Mouse (Mus musculus) skeletal muscle tissue, adult 2 months (tissue): ENCODE measurements around the gene Pim2.

Experiments used
- DNase-seq: peaks from one replicate; pipeline ENCODE4 v3.0.0-alpha.2; 2012; ENCODE audit warnings: low read depth, low spot score

Gene Pim2

DNA sequence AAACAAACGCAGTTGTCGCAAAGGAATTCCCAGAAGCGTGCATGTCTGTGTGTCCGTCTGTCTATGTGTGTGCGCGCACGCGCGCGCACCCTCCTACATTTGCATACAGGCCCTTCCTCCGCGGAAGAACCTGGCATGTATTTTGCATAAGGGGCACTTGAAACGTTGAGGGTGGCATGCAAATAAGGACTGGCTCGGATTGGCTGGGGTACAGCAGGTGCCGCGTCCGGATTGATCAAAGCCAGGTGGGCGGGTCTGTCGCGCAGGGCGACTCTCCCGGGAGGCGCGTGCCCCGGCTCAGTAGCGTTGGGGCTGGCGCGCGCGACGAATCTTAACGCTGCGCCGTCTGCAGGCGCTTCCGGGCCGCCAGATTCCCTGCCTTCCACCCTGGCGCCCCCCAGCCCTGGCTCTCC lies at the start of gene Pim2:
TSS of gene Pim2 (plus strand) at position 256 of the 413 bp plus-strand sequence.
- DNase-seq, result peak; percentile 71

DNA sequence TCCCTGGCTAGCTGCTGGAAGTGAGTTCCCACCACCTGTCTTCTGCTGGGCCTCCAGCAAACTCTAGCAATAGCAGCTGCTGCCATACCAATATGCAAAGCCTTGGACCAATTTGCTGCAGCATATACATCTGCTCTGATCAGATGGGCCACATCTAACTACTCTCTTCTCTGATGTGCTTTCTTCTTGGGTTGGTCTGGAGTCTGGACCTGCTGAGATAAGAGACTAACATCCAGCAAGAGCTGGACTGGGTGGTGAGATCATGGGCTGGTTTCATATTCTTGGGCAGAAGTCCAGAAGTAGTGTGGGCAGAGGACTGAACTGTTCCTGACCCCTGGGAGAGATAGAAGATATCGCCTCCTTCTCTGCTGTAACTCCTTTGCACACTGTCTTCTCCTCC lies 40.9 kb upstream of the Pim2 start:
- peak; percentile 16 for DNase-seq

DNA sequence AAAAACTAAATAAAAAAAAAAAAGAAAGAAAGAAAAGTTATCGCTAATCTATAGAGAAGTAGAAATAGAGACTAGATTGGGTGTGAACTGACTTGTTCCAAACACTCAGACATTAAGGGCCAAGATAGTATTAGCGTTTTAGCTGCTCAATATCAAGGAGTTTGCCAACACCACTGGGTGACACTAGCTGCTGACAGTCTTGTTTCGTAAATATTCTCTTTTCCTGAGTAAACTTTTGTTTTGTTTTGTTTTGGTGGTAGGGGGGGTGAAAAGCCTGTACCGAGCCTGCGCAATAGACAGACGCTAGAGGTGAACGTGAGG lies 37.3 kb upstream of the Pim2 start:
- DNase-seq, result no peak

DNA sequence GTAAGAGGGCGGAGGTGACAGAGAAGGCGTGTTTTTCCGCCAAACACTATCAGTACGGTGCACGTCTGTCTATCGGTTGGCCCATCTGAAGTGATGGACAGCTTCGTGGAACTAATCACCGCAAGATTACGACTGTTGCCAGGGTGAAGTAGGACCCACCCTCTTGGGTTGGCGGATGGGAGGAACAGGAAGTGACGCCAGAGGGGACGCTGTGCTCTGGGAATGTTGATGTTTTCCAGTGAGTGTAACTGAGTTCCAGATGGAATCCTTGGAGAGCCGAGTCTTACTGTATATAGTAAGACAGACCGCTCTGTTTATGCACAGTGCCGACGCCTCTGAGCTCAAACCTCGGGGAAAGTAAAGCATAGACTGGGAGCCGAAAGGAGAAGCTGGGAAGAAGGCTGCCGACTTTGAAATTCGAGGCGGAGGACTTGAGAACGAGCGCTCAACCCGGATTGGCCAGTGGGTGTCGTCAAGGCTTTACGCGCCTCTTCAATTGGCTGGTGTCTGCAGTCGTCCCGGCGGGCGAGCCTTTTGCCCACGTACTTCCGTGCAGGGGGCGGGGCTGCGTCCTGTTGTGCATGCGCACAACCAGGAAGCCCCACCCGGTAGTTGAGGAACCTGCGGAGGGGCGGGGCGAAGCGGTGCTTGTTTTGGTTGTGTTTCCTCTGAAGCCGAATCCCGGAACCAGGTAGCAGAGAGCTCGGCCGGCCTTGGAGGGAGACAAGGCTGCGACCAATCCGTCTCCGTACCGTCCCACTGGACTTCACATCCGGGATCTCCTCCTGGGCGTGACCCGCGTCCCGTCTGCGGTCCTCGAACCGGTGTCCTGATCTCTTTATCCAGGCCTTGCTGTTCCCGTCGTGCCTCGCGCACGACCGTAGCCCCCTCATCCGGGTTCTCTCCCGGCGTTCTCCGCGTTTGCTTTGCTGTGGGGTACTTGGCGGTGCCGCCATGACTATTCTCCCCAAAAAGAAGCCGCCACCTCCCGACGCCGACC lies 36.6 kb upstream of the Pim2 start, which contains the start of gene Otud5:
TSS of gene Otud5 (plus strand) at position 202 of the 1,000 bp plus-strand sequence.
- DNase-seq, result peak; percentile 95

DNA sequence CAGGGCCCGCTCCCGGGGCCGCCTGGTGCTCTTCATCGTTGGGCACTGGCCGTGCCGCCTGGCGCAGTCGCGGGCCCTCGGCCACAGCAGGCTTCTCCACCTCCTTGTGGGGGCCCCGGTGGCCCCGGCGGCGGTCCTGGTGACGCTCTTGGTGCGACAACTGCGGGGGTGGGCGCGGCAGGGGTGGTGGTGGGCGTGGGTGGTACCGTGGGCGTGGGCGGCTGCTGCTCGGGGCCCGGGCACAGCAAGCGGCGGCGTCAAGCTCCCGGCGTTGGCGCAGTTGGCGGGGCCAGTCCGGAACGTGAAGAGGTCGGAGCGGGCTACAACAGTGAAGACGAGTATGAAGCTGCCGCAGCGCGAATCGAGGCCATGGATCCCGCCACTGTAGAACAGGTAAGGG lies 35.7 kb upstream of the Pim2 start:
- DNase-seq, result no peak

DNA sequence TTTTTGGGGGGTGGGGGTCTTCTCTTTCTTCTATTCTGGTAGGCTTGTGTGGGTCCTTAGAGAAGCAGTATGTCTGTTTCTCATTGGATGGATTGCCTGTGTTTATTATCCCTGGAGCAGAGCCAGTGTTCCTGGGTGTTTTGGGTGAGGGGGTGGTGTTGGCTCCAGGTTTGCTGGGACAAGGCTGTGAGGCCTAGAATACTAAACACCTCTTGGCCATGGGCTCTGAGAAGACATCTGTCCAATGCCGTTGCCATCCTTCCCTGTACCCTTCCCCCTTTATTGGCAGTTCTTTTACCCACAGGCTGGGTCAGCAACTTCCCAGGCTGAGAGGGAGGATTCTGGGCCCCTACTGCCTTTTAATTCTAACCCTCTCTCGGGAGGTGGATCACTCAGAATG lies 30.2 kb upstream of the Pim2 start:
- DNase-seq, result no peak

DNA sequence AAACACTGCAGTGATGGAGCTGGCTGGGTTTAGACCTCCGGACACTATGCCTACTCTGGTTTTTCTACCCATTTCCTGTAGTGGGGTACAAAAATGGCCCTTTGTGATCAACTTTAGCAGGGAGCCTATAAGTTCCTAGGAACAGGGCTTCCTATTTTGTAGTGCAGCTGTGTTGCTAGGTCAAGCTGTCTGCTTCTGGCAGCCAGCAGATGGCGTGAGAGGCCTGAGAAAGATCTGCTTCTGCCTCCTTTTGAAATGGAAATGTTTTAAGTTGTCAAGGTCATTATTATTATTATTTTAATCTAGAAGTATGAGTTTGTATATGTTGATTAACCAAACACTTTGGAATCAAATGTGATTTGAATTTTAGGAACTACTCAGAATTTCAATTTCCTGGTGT lies 23.5 kb upstream of the Pim2 start:
- no peak for DNase-seq

DNA sequence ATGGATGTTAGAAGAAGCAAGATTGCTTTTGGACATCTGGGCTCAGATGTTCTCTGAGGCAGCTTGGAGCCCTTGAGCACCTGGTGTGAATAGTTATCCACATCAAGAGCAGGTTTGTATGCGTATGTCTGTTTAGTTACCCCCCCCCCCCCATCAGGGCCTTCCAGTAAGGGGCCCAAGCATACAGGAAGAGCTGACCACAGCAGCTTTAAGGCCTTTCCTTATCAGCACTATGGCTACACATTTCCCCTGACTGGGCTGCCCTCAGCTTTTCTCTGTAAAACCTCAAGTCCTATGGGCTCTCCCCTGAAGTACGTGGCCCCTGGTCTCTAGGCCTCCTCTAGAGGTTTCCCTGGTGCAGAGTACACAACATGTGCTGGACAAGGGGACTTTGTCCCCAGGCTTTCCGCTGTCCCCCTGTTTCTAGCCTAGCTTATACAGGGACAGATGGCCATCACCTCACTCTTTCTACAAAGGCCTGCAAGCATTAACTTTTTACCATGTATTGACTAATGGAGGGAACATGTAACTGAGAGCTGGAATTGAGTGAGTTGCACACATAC lies 18.8 kb upstream of the Pim2 start:
- DNase-seq, result no peak

DNA sequence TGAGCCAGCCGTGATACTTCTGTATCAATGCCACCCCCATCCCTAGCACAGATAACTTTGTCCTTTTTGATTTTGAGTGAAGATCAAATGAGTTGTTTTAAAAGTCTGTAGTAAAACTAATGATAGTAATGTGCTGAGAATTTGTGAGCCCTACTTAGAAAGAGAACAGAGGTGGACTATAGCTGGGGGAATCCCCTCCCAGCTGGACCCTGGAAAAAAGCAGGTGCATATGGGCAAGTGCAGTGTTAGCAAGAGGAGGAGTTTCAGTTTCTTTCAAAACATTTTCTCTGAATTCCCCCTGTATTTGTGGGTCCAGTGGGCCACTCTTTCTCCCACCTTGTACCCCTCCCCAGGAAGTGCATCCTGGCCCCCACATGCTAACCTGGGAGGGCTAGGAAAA lies 14.9 kb upstream of the Pim2 start:
- DNase-seq, result no peak

DNA sequence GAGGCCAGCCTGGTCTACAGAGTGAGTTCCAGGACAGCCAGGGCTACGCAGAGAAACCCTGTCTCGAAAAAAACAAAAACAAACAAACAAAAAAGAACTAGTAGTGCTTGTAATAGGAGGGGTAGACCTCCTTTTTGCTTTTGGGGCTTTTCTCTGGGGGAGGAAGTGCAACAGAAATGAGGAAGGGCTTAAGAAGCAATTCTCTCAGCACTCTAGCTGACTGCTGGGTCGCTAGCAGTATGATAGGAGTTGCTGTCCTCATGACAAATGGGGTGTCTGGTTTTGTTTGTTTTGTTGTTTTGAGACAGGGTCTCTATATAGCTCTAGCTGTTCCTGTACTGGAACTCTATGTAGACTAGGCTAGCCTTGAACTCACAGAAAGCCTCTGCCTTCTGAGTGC lies 13.5 kb upstream of the Pim2 start:
- no peak for DNase-seq

DNA sequence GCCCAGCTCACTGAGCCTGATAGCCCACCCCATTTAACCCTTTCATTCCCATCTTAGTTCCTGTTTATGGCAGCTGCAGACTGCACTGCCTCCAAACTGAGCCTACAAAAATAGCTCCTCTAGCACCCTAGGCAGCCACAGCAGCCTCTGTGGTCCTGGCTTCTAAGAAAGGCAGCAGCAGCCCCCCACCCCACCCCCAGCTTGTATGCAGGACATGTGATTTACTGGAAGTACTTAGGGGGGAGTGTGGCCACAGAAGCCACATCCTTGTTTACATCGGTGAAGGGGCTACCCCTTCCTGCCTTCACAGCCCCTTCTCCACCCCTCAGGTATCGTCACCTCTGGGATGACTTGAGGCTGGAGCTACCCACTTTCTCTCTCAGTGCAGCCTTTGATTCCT lies 12.7 kb upstream of the Pim2 start:
- no peak for DNase-seq

DNA sequence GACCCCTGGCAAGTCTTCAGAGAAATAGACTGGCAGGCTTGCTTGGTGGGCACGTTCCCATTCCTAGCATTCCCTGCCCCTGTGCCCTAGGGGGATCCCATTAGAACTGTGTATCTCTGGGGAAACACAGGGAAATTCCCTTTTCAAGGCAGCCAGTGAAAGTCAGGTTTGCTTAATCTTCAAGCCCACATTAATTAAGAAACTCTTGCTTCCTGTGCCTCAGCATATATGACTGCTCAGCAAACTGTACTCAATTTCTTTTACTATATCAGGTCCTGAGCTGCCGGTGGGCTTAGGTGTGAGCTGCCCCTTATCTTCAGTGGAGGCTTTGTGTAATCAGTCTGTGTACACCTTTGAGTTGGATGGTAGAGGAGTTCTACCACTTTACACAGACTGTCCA lies 12.3 kb upstream of the Pim2 start:
- no peak for DNase-seq

DNA sequence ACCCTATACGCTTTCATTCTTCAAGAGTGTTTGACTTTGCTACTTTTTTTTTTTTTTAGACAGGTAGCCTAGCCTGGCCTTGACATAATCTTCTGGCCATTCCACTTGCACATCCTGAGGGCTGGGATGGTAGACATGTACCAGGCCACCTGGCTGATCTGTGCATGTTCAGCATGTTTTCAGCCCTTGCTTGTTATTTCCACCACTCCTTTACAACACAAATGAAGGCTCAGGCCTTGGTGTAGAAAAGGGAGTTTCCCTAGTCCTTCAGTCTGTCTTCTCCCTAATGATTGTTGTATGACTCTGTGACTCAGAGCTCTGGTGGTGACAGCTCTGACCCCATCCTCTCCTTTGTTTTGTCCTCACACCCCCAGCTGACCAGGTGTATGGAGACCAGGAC lies 10.9 kb upstream of the Pim2 start:
- DNase-seq, result no peak

DNA sequence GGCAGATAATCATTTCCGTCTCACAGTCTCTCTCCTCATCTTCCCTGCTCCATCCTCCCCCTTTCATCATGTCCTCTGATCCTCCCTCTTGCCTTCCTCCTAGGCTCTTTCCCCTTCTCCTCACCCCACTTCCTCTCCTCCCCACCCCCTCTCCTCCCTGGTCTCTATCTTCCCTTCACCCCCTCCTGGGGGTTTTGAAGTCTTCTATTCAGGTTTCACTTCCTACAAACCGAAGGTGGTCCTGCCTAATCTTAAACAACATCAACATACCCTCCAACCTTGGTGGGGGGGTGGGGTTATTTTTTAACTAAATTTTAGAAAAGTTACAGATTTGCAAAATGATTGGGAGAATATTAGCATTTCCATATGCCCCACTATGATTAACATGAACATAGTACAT lies 9.6 kb upstream of the Pim2 start:
- no peak for DNase-seq

DNA sequence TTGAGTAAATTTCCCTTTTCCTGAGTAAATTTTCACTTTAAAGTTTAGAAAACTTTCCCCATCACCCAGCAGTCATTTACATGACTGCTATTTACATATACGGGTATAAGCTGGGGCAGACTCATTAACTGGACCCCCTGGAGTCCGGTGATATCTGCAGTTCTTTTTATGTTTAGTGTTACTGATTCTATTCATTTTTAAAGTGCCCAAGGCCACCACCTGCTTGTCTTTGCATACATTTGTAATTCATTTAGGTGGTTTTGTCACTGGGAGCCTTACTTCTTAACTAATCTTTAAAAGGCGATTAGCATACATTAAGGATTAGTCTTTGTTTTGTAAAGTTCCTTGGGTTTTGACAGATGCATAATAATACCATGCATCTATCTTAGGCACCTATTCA lies 8.2 kb upstream of the Pim2 start:
- no peak for DNase-seq

DNA sequence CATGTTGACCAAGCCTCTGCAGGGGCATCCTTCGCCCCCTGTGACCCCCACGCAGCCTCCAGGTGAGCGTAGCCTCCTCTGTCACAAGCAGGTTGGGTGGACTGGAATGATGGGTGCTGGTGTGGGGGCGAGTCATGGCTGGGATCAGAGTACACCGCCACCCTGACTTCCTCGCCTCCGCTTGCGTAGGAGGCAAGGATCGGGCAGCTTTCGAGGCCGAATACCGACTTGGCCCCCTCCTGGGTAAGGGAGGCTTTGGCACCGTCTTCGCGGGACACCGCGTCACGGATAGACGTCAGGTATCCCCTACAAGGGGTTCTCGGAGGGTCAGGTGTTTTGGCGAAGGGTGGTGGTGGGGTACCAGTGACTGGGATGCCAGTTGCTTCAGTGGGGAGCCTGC lies 433 bp downstream of the Pim2 start:
- no peak for DNase-seq

DNA sequence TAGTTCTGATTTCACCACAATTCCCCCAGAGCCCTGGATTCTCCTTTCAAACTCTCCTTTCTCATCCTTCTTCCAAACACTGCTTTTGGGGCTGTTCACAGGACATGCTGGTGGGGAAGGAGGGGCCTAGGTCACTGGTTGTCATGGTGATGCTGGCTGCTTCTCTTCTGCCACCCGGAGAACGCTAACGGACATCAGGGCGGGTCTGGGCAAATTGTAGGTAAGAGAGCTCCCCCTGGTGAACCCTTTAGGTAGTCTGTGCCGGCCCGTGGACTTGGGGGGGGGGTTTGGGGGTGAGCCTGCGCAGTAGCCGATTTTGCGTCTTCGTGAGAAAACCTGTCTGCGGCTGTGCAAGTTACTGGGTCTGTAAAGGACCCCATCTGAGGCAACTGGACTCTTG lies 1.8 kb downstream of the Pim2 start:
- DNase-seq, result peak; percentile 62

DNA sequence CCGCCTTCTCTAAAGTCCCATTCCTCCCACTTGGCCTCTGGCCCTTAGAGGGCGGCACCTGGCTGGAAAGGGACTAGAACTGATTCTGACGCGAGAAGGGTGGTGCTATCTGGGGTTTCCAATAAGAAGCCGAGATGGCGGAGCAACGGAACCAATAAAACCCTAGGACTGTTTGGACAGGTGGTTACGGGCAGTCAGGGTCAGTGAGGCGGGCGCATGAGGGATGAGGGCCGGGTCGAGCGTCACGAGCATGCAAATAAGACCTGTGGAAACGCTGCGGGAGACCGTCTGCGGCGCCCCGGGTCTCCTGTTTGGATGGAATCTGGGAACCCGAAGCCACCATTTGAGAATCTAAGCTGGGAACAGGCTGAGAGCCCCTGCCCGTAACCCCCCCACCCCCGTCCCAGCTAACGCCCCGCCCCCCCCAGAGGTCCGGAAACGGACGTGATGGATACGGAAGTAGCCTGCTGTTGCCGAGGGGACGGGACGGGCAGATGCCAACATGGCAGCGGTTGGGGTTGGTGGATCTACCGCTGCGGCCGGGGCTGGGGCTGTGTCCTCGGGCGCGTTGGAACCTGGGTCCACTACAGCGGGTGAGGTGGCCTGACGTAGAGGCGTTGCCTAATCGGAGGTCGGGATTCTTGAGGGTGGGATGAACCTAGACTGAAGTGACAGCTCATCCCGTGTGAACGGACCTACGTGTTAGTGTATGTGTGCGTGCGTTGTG lies 5.9 kb downstream of the Pim2 start, which contains the start of gene Slc35a2:
TSS of gene Slc35a2 (plus strand) at position 188 of the 727 bp plus-strand sequence.
- DNase-seq, result peak; percentile 88

DNA sequence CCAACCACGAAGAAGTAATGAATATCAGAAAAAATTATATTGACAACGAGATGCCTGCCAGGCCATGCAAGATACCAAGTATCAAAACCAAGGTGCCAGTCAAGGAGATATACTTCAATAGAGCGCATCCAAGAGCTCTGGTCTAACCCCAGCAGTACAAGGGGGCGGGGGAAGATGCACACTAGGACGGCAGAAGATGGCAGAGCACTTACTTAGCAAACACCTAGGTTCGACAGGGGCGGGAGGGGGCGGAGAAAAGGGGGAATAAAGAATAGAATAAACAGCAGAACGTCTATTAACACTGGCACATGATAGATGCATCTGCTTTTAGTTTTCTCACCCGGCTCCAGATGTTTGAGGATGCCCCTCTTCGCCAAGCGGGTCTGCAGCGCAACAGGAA lies 20.1 kb downstream of the Pim2 start:
- no peak for DNase-seq

DNA sequence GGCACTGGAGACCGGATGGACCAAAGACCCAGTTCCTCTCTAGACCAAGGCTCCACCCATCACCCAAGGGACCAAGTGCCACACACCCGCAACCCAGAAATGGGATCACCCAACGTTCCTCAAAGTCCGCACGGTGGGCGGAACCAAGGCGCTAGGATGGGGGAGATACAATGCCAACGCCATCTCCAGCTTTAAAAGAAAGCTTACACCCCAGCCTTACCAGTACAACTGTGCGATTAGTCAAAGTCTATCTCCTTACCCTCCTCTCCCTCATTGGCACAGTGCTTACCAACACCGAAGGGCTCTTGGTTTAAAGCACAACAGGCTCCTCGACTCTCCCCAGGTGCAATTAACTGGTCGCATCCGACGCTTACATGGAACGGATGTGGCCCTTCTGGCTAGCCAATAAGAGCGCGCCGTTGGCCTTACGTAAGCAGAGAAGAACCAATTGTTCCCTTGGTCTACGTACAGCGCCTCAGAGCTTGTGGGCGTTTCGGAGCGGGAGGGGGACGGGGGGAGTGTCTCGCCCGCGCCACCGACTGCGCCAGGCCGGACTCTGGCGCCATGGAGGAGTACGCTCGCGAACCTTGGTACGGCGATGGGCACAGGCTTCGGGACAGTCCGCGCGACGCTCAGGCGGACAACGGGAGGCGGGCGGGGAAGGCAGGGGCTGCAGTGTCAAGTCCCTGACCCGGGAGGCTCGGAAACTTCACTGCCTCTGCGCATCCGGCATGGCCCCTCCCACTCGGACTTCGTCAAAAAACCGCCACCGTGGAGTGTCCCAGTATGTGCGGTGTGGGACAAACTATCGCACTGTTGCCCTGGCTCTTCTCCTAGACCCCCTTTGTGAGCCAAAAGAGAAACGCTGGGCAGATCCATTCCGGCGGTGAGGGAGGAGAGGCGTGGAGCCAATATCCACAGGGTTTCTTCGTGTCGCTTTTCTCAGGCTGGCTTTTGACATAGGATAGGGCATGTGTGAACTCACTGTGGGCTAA lies 21.1 kb downstream of the Pim2 start, which contains the start of the genes Pqbp1 and Timm17b:
TSS of gene Pqbp1 (minus strand) at position 390 of the 995 bp plus-strand sequence.
TSS of gene Timm17b (plus strand) at position 478 of the 995 bp plus-strand sequence.
- DNase-seq, result peak; percentile 91

DNA sequence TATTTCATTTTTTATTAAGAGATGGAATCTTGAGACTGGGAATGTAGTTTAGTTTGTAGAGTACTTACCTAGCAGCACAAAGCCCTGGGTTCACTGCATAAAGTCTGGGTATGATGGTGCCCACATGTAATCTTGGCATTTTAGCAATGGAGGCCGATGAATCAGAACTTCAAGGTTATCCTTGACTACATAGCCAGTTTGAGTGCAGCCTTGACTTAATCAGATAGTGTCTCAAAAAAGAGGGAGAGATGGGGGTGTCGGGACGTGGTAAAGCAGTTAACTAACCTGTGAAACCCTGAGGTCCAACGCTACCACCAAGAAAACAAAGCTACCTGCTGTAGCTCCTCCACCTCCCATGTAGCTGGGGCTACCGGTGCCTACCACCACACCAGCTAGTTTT lies 26.4 kb downstream of the Pim2 start:
- no peak for DNase-seq
